ENCODE assay signal across 12 mouse cellular contexts in the genomic region with DNA sequence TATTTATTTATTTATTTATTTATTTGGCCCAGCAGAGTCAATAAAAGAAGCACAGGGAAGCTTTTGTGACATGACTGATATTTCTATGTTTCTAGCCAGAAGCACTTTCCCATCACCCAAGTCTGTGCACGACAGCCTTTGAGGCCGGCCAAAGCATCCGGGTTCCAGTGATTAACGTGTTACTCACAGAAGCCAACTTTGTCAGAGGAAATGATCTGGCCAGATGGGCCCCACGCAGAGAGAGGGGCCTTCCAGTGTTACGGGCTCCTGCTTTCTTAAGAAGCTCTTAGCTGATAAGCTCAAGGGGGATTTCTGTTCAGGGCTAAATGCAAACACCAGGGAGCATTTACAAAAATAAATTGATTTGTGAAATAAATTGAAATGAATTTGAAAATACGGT. TPM values are rescaled to one million over a fixed set of nuclear protein-coding genes. Genes with fewer than 3 reads are reported as not detected.
A peak's percentile ranks its signal among the peaks of the same experiment; 100 is the strongest.
DNase-seq lines count a peak whose midpoint lies in the region; ATAC-seq and TF ChIP-seq lines count a peak whose summit lies in the region.
"Had no signal": no experiment of that assay in that cellular context is flagged by ENCODE, and none has a peak within 500 bp of the region (broad histone marks: within the 10 kb centered on the region; RNA-seq: fewer than 3 reads in every experiment).

No protein-coding gene starts in this region.

- peak; percentile 24 to 34 for DNase-seq in heart, adult 2 months
- DNase-seq in heart, postnatal 25 days (ENCODE audit: low spot score), result no peak
- DNase-seq in neural tube, embryonic 11.5 days (ENCODE audit: low spot score), result peak; percentile 45
- no peak for DNase-seq in neural tube, embryonic 10.5 days (ENCODE audit: extremely low spot score, low spot score)
- DNase-seq in frontal cortex, postnatal 10 days (ENCODE audit: low spot score in 2 of 2), result no peak
- DNase-seq in layer of hippocampus, adult 9-10 months (ENCODE audit: low spot score), result no peak
- DNase-seq: kidney, adult 8-10 months; lung, postnatal 36 days; thymus, postnatal 36 days had no signal

- no peak for ATAC-seq in neural tube, embryonic 11.5 days (ENCODE audit: insufficient read depth, low FRiP score, low TSS enrichment)
- ATAC-seq in heart, embryonic 12.5 days (ENCODE audit: insufficient number of reproducible peaks, low FRiP score), result 0 out of 2 replicates have a peak, but pooled peaks have one; percentile 22
- peak; percentile 41; the same call in 1 of the 2 replicates for ATAC-seq in liver, embryonic 16.5 days (ENCODE audit: low read depth)

- no peaks in the 10 kb centered on the region for H3K9me3 ChIP-seq in neural tube, embryonic 11.5 days (ENCODE audit: control insufficient read depth, low read length)
- H3K9me3 ChIP-seq in heart, embryonic 12.5 days (replicated peaks), result peaks cover 14% of the 10 kb centered on the region; the same call in 1 of the 2 replicates
- no peaks in the 10 kb centered on the region for H3K9me3 ChIP-seq in liver, embryonic 16.5 days (replicated peaks; ENCODE audit: control insufficient read depth, low read length)

- no peak overlapping the region for H3K4me2 ChIP-seq in neural tube, embryonic 11.5 days (ENCODE audit: low read depth)
- H3K4me2 ChIP-seq in heart, embryonic 12.5 days, result no peak overlapping the region
- H3K4me2 ChIP-seq in liver, embryonic 16.5 days (ENCODE audit: low read depth, low read length), result no peak overlapping the region
- H3K4me2 ChIP-seq: hindbrain, embryonic 12.5 days had no signal

- no peak for TF ChIP-seq EP300 in heart, adult 2 months (IDR thresholded peaks at IDR 0.05; ENCODE audit: insufficient read depth, low read depth, low read length)

- H3K4me1 ChIP-seq in heart, adult 2 months (ENCODE audit: control insufficient read depth, insufficient read depth, low read length), result no peaks in the 10 kb centered on the region
- no peaks in the 10 kb centered on the region for H3K4me1 ChIP-seq in neural tube, embryonic 11.5 days (ENCODE audit: control insufficient read depth, insufficient read depth, low read length)
- no peaks in the 10 kb centered on the region; the same call in 1 of the 2 replicates for H3K4me1 ChIP-seq in heart, embryonic 12.5 days (replicated peaks)
- H3K4me1 ChIP-seq in liver, embryonic 16.5 days (ENCODE audit: control insufficient read depth, low read depth, low read length), result peaks cover 2% of the 10 kb centered on the region; the same call in 1 of the 2 replicates

- H3K9ac ChIP-seq in heart, adult 2 months (ENCODE audit: low read depth, low read length), result no peak overlapping the region
- no peak overlapping the region for H3K9ac ChIP-seq in neural tube, embryonic 11.5 days (ENCODE audit: low read length)
- H3K9ac ChIP-seq in heart, embryonic 12.5 days, result no peak overlapping the region
- H3K9ac ChIP-seq in liver, embryonic 16.5 days (ENCODE audit: low read depth, low read length), result no peak overlapping the region
- H3K9ac ChIP-seq: hindbrain, embryonic 12.5 days had no signal

- H3K36me3 ChIP-seq in heart, adult 2 months (ENCODE audit: control insufficient read depth, insufficient read depth, low read length), result no peaks in the 10 kb centered on the region
- no peaks in the 10 kb centered on the region for H3K36me3 ChIP-seq in neural tube, embryonic 11.5 days (ENCODE audit: control insufficient read depth, insufficient read depth, low read length)
- peaks cover 3% of the 10 kb centered on the region; the same call in 1 of the 2 replicates for H3K36me3 ChIP-seq in heart, embryonic 12.5 days
- H3K36me3 ChIP-seq in liver, embryonic 16.5 days (ENCODE audit: control insufficient read depth, insufficient read depth), result no peaks in the 10 kb centered on the region

- intact Hi-C loops in heart, adult 2 months (cut with DNase I), result no loop called here
- intact Hi-C loops in heart, postnatal 25 days (cut with DNase I), result loop anchor here (5.0 kb wide), 2 partner anchors 37 to 43 kb away; no protein-coding TSS in a partner anchor

- no peak for TF ChIP-seq POLR2A in heart, adult 2 months (IDR thresholded peaks at IDR 0.05; ENCODE audit: insufficient read depth, low read depth, low read length)

- 29% methylated on average over 7 of the region's 7 CpGs for WGBS in heart, adult 2 months
- 42% methylated on average over 7 of the region's 7 CpGs for WGBS in neural tube, embryonic 11.5 days
- WGBS in heart, embryonic 12.5 days, result 39% methylated on average over 7 of the region's 7 CpGs
- 19% methylated on average over 7 of the region's 7 CpGs for WGBS in liver, embryonic 16.5 days (ENCODE audit: insufficient replicate concordance)

- no peak for TF ChIP-seq CTCF in heart, adult 2 months (IDR thresholded peaks at IDR 0.05)

- no peaks in the 10 kb centered on the region for H3K79me2 ChIP-seq in heart, adult 2 months (replicated peaks; ENCODE audit: control insufficient read depth, insufficient read depth, low read length)

- peak overlapping the region; percentile 40; the same call in 1 of the 2 replicates for H3K27ac ChIP-seq in heart, adult 2 months
- no peak overlapping the region for H3K27ac ChIP-seq in neural tube, embryonic 11.5 days (ENCODE audit: low read depth, low read length)
- H3K27ac ChIP-seq in heart, embryonic 12.5 days (ENCODE audit: poor library complexity, severe bottlenecking), result no peak overlapping the region
- no peak overlapping the region for H3K27ac ChIP-seq in liver, embryonic 16.5 days (ENCODE audit: low read length)
- H3K27ac ChIP-seq: hindbrain, embryonic 12.5 days had no signal

- no peak overlapping the region for H3K4me3 ChIP-seq in heart, adult 2 months
- H3K4me3 ChIP-seq in neural tube, embryonic 11.5 days (ENCODE audit: low read depth, low read length), result no peak overlapping the region
- no peak overlapping the region for H3K4me3 ChIP-seq in heart, embryonic 12.5 days
- H3K4me3 ChIP-seq in liver, embryonic 16.5 days (ENCODE audit: low read depth, low read length), result no peak overlapping the region
- H3K4me3 ChIP-seq: hindbrain, embryonic 12.5 days had no signal

- no peaks in the 10 kb centered on the region for H3K27me3 ChIP-seq in heart, adult 2 months (ENCODE audit: control insufficient read depth, insufficient read depth, low read length)
- no peaks in the 10 kb centered on the region for H3K27me3 ChIP-seq in neural tube, embryonic 11.5 days (ENCODE audit: control insufficient read depth, insufficient read depth, low read length)
- H3K27me3 ChIP-seq in heart, embryonic 12.5 days (replicated peaks), result no peaks in the 10 kb centered on the region
- no peaks in the 10 kb centered on the region for H3K27me3 ChIP-seq in liver, embryonic 16.5 days (ENCODE audit: control insufficient read depth, insufficient read depth, low read depth, low read length)
- H3K27me3 ChIP-seq: hindbrain, embryonic 12.5 days had no signal

RNA-seq across cellular contexts. Expression of gene Map2k6, which starts 40.4 kb away (rescaled TPM):
- total RNA-seq in heart, adult 2 months (2021), result 1 to 10 TPM; 3.8 TPM
- polyA plus RNA-seq in heart, adult 2 months (2012; rRNA removed), result 4.1 and 5.5 TPM in 2 replicates
- total RNA-seq in heart, postnatal 25 days (2021), result 1 to 10 TPM; 5.8 to 6.7 TPM
- 32.1 and 33.7 TPM in 2 replicates for polyA plus RNA-seq in neural tube, embryonic 11.5 days (2014; fragmentation: Nextera tagmentation; extraction: Ambion mirVana)
- 13.7 and 17.4 TPM in 2 replicates for polyA plus RNA-seq in heart, embryonic 12.5 days (2016; fragmentation: Nextera tagmentation; extraction: Ambion mirVana)
- 4.8 and 5.5 TPM in 2 replicates for polyA plus RNA-seq in liver, embryonic 16.5 days (2015; fragmentation: Nextera tagmentation; extraction: Ambion mirVana)

Comparison
In these comparisons a context has a peak if more than half of its experiments do, and no peak if none do; other contexts are left out.
1. DNase-seq: peak in heart, adult 2 months (2 of 2) and neural tube, embryonic 11.5 days (single experiment); none in heart, postnatal 25 days (single experiment), neural tube, embryonic 10.5 days (single experiment), frontal cortex, postnatal 10 days (0 of 2) and layer of hippocampus, adult 9-10 months (single experiment).